Mouse (Mus musculus): Measurements from ENCODE around the gene Olfr535. TPM values are rescaled to one million over a fixed set of nuclear protein-coding genes. Genes with fewer than 3 reads are reported as not detected.
"Not testable (repeated sequence)": the region's sequence is repeated elsewhere in the genome, so short reads cannot be mapped to it uniquely, and the experiment has no call there.

The Olfr535 gene
- total RNA-seq (2017): not detected in 2 replicates

DNA sequence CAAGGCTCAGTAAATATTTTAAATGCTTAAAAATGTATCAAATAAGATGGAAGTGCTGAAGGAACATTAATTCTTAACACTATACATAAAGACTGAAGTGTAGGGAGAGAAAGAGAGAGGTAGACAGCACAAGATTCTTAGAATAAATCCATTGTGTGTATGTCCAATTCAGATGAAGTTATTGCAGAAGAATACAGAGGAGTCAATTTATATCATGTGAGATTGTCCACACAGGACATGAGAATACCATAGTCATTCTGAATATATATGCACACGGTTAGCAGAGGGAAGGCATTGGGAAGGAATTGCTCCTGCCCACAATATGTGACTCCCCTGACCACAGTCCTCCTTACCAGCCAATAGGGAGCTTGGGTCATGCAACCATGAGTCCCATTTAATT is at the start of gene Olfr535:
Gene Olfr535, plus strand, starts transcription at position 301 of the 400 bp plus-strand sequence.
- ATAC-seq (replicated peaks; ENCODE audit: low read depth, poor library complexity, severe bottlenecking): no peak

- ATAC-seq (replicated peaks; ENCODE audit: low read depth, poor library complexity, severe bottlenecking): no peak
These were observed 40.9 kb upstream of the Olfr535 start for GRCm38 (mm10) chr7:140443141-140443540.

DNA sequence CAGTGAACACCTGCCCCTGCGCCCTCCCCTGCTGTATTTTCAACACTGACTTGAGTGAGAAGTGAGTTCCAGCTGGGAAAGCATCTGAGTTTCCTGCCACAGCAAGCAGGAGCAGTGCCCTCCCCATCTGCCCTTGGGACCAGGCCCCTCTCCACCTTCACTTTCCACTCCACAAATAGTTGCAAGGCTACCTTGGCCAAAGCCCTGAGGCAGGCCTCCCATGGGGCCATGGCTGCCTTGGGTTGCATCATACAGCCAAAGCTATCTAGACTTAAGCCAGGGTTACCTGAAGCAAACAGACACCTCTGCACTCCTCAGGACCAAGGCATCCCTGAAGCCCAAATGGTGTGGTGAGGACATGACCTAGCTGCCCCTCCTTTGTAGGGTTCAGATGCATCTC is 20.9 kb upstream of the Olfr535 start, which contains the start of gene Olfr533:
Gene Olfr533, plus strand, starts transcription at position 301 of the 400 bp plus-strand sequence.
- ATAC-seq (replicated peaks; ENCODE audit: low read depth, poor library complexity, severe bottlenecking): not testable (repeated sequence)

GRCm38 (mm10) chr7:140477886-140478285 is 6.1 kb upstream of the Olfr535 start:
- no peak for ATAC-seq (replicated peaks; ENCODE audit: low read depth, poor library complexity, severe bottlenecking)

DNA sequence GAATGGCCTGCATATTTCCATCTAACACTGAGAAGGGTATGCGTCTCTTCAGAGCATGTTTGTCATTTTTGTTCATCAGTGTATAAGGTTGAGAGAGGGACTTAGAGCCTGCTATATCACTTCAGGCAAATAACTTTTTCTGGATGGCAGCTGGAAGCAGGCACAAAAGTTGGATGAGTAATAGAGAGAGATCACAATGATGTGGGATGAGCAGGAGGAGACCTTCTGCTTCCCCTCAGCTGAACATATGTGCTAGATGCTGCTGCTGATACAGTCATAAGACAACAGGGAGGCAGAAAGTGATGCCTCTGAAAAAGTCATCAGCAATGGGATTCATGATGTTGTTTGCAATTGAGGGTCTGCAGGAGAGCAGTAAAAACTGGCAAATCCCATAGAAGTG is 5.3 kb upstream of the Olfr535 start:
- no peak for ATAC-seq (replicated peaks; ENCODE audit: low read depth, poor library complexity, severe bottlenecking)

DNA sequence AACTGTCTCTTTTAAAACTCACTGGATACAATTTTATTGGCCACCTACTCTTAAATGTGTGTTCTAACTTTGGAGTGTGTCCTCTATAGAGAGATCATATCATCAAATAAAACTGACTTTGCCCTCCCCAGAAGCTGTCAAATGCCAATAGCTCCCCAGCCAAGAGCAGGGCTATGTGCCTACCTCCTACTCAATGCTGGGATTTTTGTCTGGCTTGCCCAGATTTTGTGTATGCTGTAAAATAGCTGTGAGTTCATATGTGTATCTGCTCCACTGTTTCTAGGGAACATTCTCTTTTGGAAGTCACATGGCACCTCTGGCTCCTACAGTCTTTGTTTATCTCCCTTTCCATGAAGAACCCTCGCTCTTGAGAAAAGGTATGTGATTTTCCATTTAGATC is 5.0 kb downstream of the Olfr535 start:
- no peak for ATAC-seq (replicated peaks; ENCODE audit: low read depth, poor library complexity, severe bottlenecking)

- no peak for ATAC-seq (replicated peaks; ENCODE audit: low read depth, poor library complexity, severe bottlenecking)
These were observed 10.2 kb downstream of the Olfr535 start for GRCm38 (mm10) chr7:140494231-140494630.

DNA sequence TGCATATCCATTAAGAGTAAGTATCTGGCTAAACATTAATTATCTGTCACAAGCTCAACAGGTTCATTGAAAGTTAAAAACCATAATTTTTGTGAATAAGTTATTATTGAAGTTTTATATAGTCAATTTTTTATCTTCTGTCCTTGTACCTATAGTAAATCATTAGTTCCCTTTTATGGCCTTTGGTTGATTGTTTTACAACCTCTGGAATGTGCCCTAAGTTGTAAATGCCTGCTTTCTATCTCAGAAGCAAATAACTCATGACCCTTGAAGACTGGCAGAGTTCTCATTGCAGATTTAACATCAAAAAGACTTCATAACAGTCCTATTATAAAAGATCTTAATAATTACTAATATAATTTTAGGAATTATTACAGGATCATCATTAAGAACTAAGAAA is 10.7 kb downstream of the Olfr535 start:
- ATAC-seq (replicated peaks; ENCODE audit: low read depth, poor library complexity, severe bottlenecking): no peak

GRCm38 (mm10) chr7:140507346-140508021 is 23.5 kb downstream of the Olfr535 start, which contains the start of gene Olfr536:
Gene Olfr536 (minus strand): TSS chr7:140507396.
- not testable (repeated sequence) for ATAC-seq (replicated peaks; ENCODE audit: low read depth, poor library complexity, severe bottlenecking)

GRCm38 (mm10) chr7:140539746-140540145 is 55.7 kb downstream of the Olfr535 start:
- no peak for ATAC-seq (replicated peaks; ENCODE audit: low read depth, poor library complexity, severe bottlenecking)

Other genes starting within 250 kb of the Olfr535 start
- gene 5830411N06Rik, start 236.9 kb upstream of the Olfr535 start, total RNA-seq (2017): not detected in 2 replicates
- gene Olfr525, start 163.4 kb upstream of the Olfr535 start, total RNA-seq (2017): not detected in 2 replicates
- not detected in 2 replicates for gene Olfr527, start 150.2 kb upstream of the Olfr535 start, total RNA-seq (2017)
- not detected in 2 replicates for gene Olfr60, start 122.5 kb upstream of the Olfr535 start, total RNA-seq (2017)
- gene Olfr530, start 107.9 kb upstream of the Olfr535 start, total RNA-seq (2017): not detected in 2 replicates
- not detected in 2 replicates for gene Olfr531, start 81.3 kb upstream of the Olfr535 start, total RNA-seq (2017)
- gene Olfr532, start 62.6 kb upstream of the Olfr535 start, total RNA-seq (2017): not detected in 2 replicates
- not detected in 2 replicates for gene Olfr533, start 20.8 kb upstream of the Olfr535 start, total RNA-seq (2017)
- not detected in 2 replicates for gene Olfr536, start 23.2 kb downstream of the Olfr535 start, total RNA-seq (2017)
- not detected in 2 replicates for gene Olfr538, start 83.7 kb downstream of the Olfr535 start, total RNA-seq (2017)
- gene Olfr46, start 117.1 kb downstream of the Olfr535 start, total RNA-seq (2017): 0.14 TPM in 1 of 2 replicates, not detected in the other
- gene Olfr61, start 144.8 kb downstream of the Olfr535 start, total RNA-seq (2017): not detected in 2 replicates
- not detected in 2 replicates for gene Olfr53, start 162.2 kb downstream of the Olfr535 start, total RNA-seq (2017)
- gene Olfr539, start 175.7 kb downstream of the Olfr535 start, total RNA-seq (2017): not detected in 2 replicates
- not detected in 2 replicates for gene Olfr45, start 197.7 kb downstream of the Olfr535 start, total RNA-seq (2017)
- gene Olfr541, start 213.1 kb downstream of the Olfr535 start, total RNA-seq (2017): not detected in 2 replicates

Measured in common myeloid progenitor, adult 5-6 weeks (primary cell).